ENCODE assay signal across 20 mouse cellular contexts in the genomic region with DNA sequence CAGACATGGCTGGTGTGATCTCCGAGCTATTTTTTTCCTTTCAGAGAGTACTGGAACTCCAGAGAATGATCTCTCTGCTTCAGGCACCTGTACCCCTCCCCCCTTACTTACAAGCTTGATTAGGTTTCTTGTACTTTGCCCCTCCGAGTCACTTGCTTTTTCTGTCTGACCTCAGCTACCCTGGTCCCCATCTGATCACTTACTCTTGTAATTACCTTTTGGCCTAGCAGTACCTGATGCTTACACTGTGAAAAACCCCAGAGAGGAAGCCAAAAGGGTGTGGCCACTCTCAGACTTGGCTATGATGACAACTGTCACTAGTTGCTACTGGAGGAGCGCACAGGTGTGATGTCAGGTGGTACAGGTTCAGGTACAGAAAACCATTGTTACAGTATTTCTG. TPM values are rescaled to one million over a fixed set of nuclear protein-coding genes. Genes with fewer than 3 reads are reported as not detected.
"Had no signal": no experiment of that assay in that cellular context is flagged by ENCODE, and none has a peak within 500 bp of the region (broad histone marks: within the 10 kb centered on the region; RNA-seq: fewer than 3 reads in every experiment).

No protein-coding gene starts in this region.

- H3K4me1 ChIP-seq: limb, embryonic 10.5 days; lung, embryonic 15.5 days; midbrain, embryonic 12.5 days; neural tube, embryonic 13.5 days had no signal

- ATAC-seq: hindbrain, embryonic 16.5 days; inflammation-experienced regulatory T-cells, adult 6 months; liver, postnatal 0 days; midbrain, embryonic 16.5 days had no signal

- H3K4me2 ChIP-seq: liver, embryonic 13.5 days; lung, embryonic 15.5 days; midbrain, embryonic 12.5 days; neural tube, embryonic 13.5 days had no signal

- H3K27ac ChIP-seq: limb, embryonic 10.5 days; liver, embryonic 13.5 days; lung, embryonic 15.5 days; midbrain, embryonic 12.5 days; neural tube, embryonic 13.5 days had no signal

- DNase-seq: liver, embryonic 13.5 days; liver, postnatal 0 days; lung, postnatal 14 days; thymus, adult 2 months; thymus, postnatal 36 days had no signal

- H3K4me3 ChIP-seq: limb, embryonic 10.5 days; liver, embryonic 13.5 days; lung, embryonic 15.5 days; midbrain, embryonic 12.5 days; neural tube, embryonic 13.5 days had no signal

- H3K9ac ChIP-seq: liver, embryonic 13.5 days; liver, postnatal 0 days; lung, embryonic 15.5 days; midbrain, embryonic 12.5 days; neural tube, embryonic 13.5 days had no signal

- H3K9me3 ChIP-seq: limb, embryonic 10.5 days; liver, embryonic 13.5 days; lung, embryonic 15.5 days; midbrain, embryonic 12.5 days; neural tube, embryonic 13.5 days had no signal

- H3K36me3 ChIP-seq: lung, embryonic 15.5 days had no signal

RNA-seq across cellular contexts. Expression of a gene that starts 13.2 kb away (rescaled TPM):
- total RNA-seq: layer of hippocampus, postnatal 14 days; megakaryocyte-erythroid progenitor cell, adult 5-6 weeks had no signal
- polyA plus RNA-seq: inflammation-experienced regulatory T-cells, adult 6 months; large intestine, adult 2 months; limb, embryonic 10.5 days; limb, embryonic 14.5 days; liver, embryonic 13.5 days; liver, postnatal 0 days; lung, embryonic 15.5 days; midbrain, embryonic 12.5 days; midbrain, embryonic 16.5 days; neural tube, embryonic 13.5 days; testis, adult 2 months; thymus, adult 2 months had no signal

RNA-seq across cellular contexts. Expression of a gene that starts 23.8 kb away (rescaled TPM):
- total RNA-seq: left cerebral cortex, adult 18-20 months; megakaryocyte-erythroid progenitor cell, adult 5-6 weeks had no signal
- polyA plus RNA-seq: hindbrain, embryonic 16.5 days; limb, embryonic 10.5 days; lung, embryonic 15.5 days; midbrain, embryonic 12.5 days; midbrain, embryonic 16.5 days; neural tube, embryonic 13.5 days; testis, adult 2 months had no signal

RNA-seq across cellular contexts. Expression of a gene that starts 46.4 kb away (rescaled TPM):
- total RNA-seq: layer of hippocampus, adult 8-10 months; layer of hippocampus, postnatal 14 days; left cerebral cortex, adult 18-20 months; left cerebral cortex, postnatal 10 days; megakaryocyte-erythroid progenitor cell, adult 5-6 weeks had no signal
- polyA plus RNA-seq: hindbrain, embryonic 16.5 days; inflammation-experienced regulatory T-cells, adult 6 months; large intestine, adult 2 months; limb, embryonic 10.5 days; limb, embryonic 14.5 days; liver, embryonic 13.5 days; liver, postnatal 0 days; lung, embryonic 15.5 days; midbrain, embryonic 12.5 days; midbrain, embryonic 16.5 days; neural tube, embryonic 13.5 days; testis, adult 2 months had no signal
